Mouse (Mus musculus): ENCODE data around the gene Pgam5. TPM values are rescaled to one million over a fixed set of nuclear protein-coding genes. Genes with fewer than 3 reads are reported as not detected.
A peak's percentile ranks its signal among the peaks of the same experiment; 100 is the strongest.

Gene Pgam5
- polyA plus RNA-seq (2017; shearing (Covaris generic)): 10 to 100 TPM; 28.0 to 30.1 TPM

- peak; percentile 78 for ATAC-seq
Observed at GRCm38 (mm10) chr5:110269141-110270101, at the start of gene Pgam5. Pgam5 (minus strand) TSS chr5:110269913.

GRCm38 (mm10) chr5:110313127-110313526, 43.4 kb upstream of the Pgam5 start:
- ATAC-seq: no peak

- ATAC-seq: no peak
Observed at GRCm38 (mm10) chr5:110308861-110309260, 39.1 kb upstream of the Pgam5 start.

GRCm38 (mm10) chr5:110300591-110300990, 30.9 kb upstream of the Pgam5 start:
- peak; percentile 23 for ATAC-seq

- no peak for ATAC-seq
Observed at GRCm38 (mm10) chr5:110296637-110297036, 26.9 kb upstream of the Pgam5 start.

- no peak for ATAC-seq
Observed at GRCm38 (mm10) chr5:110291649-110292048, 21.9 kb upstream of the Pgam5 start.

GRCm38 (mm10) chr5:110287084-110287475, 17.4 kb upstream of the Pgam5 start:
- ATAC-seq: no peak

- ATAC-seq: peak; percentile 41
Observed at GRCm38 (mm10) chr5:110286446-110287083, 16.9 kb upstream of the Pgam5 start.

- peak; percentile 83 for ATAC-seq
Observed at GRCm38 (mm10) chr5:110285770-110286445, 16.2 kb upstream of the Pgam5 start, which contains the start of the genes Pxmp2 and Pole. Pxmp2 (minus strand) TSS chr5:110286186. Pole (plus strand) TSS chr5:110286306.

GRCm38 (mm10) chr5:110285156-110285555, 15.4 kb upstream of the Pgam5 start:
- no peak for ATAC-seq

- ATAC-seq: peak; percentile 37
Observed at GRCm38 (mm10) chr5:110284536-110284935, 14.8 kb upstream of the Pgam5 start.

- no peak for ATAC-seq
Observed at GRCm38 (mm10) chr5:110281984-110282383, 12.3 kb upstream of the Pgam5 start.

GRCm38 (mm10) chr5:110276910-110277309, 7.2 kb upstream of the Pgam5 start:
- no peak for ATAC-seq

- no peak for ATAC-seq
Observed at GRCm38 (mm10) chr5:110276391-110276790, 6.7 kb upstream of the Pgam5 start.

GRCm38 (mm10) chr5:110274846-110275245, 5.1 kb upstream of the Pgam5 start:
- ATAC-seq: no peak

GRCm38 (mm10) chr5:110274147-110274546, 4.4 kb upstream of the Pgam5 start:
- ATAC-seq: peak; percentile 38

- no peak for ATAC-seq
Observed at GRCm38 (mm10) chr5:110270242-110270641, 529 bp upstream of the Pgam5 start.

GRCm38 (mm10) chr5:110266941-110267340, 2.8 kb downstream of the Pgam5 start:
- no peak for ATAC-seq

GRCm38 (mm10) chr5:110244091-110244490, 25.6 kb downstream of the Pgam5 start:
- ATAC-seq: no peak

- no peak for ATAC-seq
Observed at GRCm38 (mm10) chr5:110232346-110232745, 37.4 kb downstream of the Pgam5 start.

GRCm38 (mm10) chr5:110231638-110232037, 38.1 kb downstream of the Pgam5 start:
- no peak for ATAC-seq

GRCm38 (mm10) chr5:110230780-110231461, 38.8 kb downstream of the Pgam5 start, which contains the start of gene Ankle2:
Ankle2 (plus strand) TSS chr5:110231004.
- ATAC-seq: peak; percentile 89

Data from activated CD4-positive, CD25-positive, alpha-beta regulatory T cell, adult 4 months (primary cell).